Mouse (Mus musculus) hindlimb bud, embryonic 11.5 days (tissue): ENCODE data around the gene Pcnx2.

Experiments
- DNase-seq: peaks from one replicate; pipeline ENCODE4 v3.0.0-alpha.2; 2012; ENCODE audit warnings: low read depth, low spot score; ENCODE audit errors: extremely low spot score

Gene Pcnx2

GRCm38 (mm10) chr8:125897868-125898788, at the start of gene Pcnx2:
Pcnx2 (minus strand) TSS chr8:125898317.
- DNase-seq: no peak

GRCm38 (mm10) chr8:125944511-125944910, 46.4 kb upstream of the Pcnx2 start:
- no peak for DNase-seq

GRCm38 (mm10) chr8:125935649-125936048, 37.5 kb upstream of the Pcnx2 start:
- peak; percentile 42 for DNase-seq

- no peak for DNase-seq
Measured at GRCm38 (mm10) chr8:125931822-125932221, 33.7 kb upstream of the Pcnx2 start.

GRCm38 (mm10) chr8:125930276-125931046, 32.3 kb upstream of the Pcnx2 start:
- DNase-seq: no peak

GRCm38 (mm10) chr8:125926636-125927035, 28.5 kb upstream of the Pcnx2 start:
- no peak for DNase-seq

GRCm38 (mm10) chr8:125922333-125922732, 24.2 kb upstream of the Pcnx2 start:
- no peak for DNase-seq

GRCm38 (mm10) chr8:125920761-125921160, 22.6 kb upstream of the Pcnx2 start:
- no peak for DNase-seq

- no peak for DNase-seq
Measured at GRCm38 (mm10) chr8:125920281-125920680, 22.2 kb upstream of the Pcnx2 start.

GRCm38 (mm10) chr8:125919560-125919959, 21.4 kb upstream of the Pcnx2 start:
- DNase-seq: no peak

- no peak for DNase-seq
Measured at GRCm38 (mm10) chr8:125918719-125919118, 20.6 kb upstream of the Pcnx2 start.

GRCm38 (mm10) chr8:125917013-125917412, 18.9 kb upstream of the Pcnx2 start:
- no peak for DNase-seq

- DNase-seq: no peak
Measured at GRCm38 (mm10) chr8:125914386-125914785, 16.3 kb upstream of the Pcnx2 start.

- DNase-seq: no peak
Measured at GRCm38 (mm10) chr8:125913206-125913605, 15.1 kb upstream of the Pcnx2 start.

- no peak for DNase-seq
Measured at GRCm38 (mm10) chr8:125911229-125911580, 13.1 kb upstream of the Pcnx2 start.

GRCm38 (mm10) chr8:125910365-125911228, 12.5 kb upstream of the Pcnx2 start, which contains the start of gene Map3k21:
Map3k21 (plus strand) TSS chr8:125910450.
- DNase-seq: no peak

- no peak for DNase-seq
Measured at GRCm38 (mm10) chr8:125909661-125910364, 11.7 kb upstream of the Pcnx2 start.

- no peak for DNase-seq
Measured at GRCm38 (mm10) chr8:125907311-125907710, 9.2 kb upstream of the Pcnx2 start.

- DNase-seq: no peak
Measured at GRCm38 (mm10) chr8:125905341-125905740, 7.2 kb upstream of the Pcnx2 start.

GRCm38 (mm10) chr8:125902521-125902920, 4.4 kb upstream of the Pcnx2 start:
- DNase-seq: no peak
